Mouse (Mus musculus) thymus, adult 18-20 months (tissue): ENCODE data around the gene Bola3.

ENCODE experiments used
- DNase-seq, 2 experiments: peaks; one replicate each; pipeline ENCODE4 v3.0.0; 2022; ENCODE audit warnings: mixed read lengths in 2 of 2

Bola3 gene

DNA sequence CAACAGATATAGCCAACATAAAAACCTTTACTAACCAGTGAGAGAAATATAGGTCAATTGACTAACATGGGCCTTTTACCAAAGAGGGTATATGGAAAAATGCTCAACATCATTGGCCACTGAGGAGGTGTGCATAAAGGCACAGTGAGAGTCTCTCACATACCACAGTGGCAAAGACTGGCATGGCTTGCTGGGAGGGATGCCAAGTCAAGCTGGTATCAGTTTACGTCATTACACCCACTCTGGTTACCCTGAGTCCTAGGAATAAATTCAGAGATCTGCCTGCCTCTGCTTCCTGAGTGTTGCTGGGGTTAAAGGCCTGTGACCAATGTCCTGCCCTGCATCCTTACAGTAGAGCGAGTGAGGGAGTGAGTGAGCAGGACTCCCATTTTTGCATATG is 47.8 kb downstream of the Bola3 start:
- DNase-seq, result no peak

DNA sequence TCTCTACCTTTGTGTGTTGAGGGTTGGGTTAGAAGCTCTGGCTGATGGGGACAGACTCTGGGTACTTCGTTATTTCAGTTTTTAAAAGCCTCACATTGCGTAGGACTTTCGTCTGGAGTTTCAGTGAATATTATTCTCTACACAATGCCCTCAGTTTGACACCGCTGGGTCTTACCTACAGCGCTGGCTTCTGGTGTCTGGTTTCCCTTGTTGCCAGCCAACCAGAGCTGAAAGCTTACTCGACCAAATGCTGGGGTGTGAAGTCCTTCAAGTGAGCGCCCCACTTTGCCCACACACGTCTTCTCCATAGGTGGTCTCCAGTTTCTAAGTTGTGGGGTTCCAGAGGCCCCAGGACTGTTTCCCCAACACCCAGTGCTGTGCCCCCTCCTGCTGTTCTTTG is 48.8 kb downstream of the Bola3 start:
- no peak for DNase-seq

DNA sequence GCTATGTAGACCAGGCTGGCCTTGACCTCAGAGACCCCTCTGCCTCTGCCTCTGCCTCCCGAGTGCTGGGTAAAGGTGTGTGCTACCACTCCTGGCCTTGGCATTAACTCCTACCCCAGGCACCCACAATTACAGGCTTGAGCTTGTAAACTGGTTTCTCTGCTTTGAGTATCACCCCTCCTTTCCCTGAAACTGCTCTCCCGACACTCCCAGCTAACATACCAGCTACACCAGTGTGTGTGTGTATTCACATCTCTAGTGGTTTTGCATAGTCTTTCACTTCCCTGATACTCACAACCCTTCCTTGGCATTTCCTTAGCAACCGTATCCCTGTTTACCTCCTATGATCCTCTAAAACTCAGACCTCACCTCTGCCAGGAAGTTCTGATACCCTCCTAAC is 50.8 kb downstream of the Bola3 start:
- DNase-seq, result no peak

- no peak for DNase-seq
Measured at GRCm38 (mm10) chr6:83403481-83403880, 54.5 kb downstream of the Bola3 start.

DNA sequence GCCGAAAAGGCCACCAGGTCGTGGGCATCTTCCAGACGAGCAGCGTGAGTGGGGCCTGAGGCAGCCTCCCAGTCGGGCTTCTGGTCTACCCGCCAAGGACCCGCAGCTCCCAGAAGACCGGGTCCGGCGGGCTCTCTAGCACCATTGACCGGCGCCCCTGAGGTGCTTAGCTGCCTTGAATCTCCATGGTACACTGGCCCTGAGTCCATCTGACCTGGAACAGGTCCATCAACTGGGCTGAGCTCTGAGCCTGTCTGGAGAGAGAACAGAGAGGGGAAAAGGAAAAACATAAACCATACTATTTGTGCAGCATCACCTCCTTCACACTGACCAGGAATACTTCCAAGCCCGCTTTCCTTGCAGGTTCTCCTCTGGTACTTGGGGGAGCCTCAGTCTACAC is 55.6 kb downstream of the Bola3 start:
- DNase-seq, result no peak

DNA sequence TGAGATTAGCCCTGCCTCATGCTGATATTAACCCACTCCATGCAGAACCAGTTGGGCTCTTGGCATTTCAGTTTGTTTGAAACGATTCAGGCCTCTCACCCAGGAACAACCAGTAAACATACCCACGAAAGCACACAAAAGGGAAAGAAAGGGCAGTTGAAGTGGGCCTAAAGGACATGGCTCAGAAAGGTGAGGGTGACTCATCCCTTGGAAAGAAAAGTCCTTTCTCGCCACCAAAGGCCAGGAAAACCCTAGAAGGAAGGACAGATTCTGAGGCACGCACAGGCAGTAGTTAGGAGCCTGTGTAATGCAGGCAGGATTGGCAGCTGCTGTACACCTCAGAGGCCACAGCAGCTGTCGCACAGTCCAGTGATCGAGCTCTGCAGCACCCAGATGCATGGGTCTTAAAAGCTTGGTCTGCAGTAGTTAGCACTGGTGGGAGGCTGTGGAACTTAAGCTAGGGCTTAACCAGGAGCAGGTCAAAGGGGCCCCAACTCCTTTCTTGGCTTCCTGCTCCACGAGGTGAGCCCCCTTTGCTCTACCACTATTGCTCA is 56.6 kb downstream of the Bola3 start:
- no peak for DNase-seq

GRCm38 (mm10) chr6:83408510-83408909 is 59.6 kb downstream of the Bola3 start:
- no peak for DNase-seq
